Mouse (Mus musculus) lung, postnatal 14 days (tissue): Measurements from ENCODE around the gene Kcne1l.
A peak's percentile ranks its signal among the peaks of the same experiment; 100 is the strongest.

Experiments
- DNase-seq: peaks from one replicate; pipeline ENCODE4 v3.0.0; 2021

Kcne1l gene

DNA sequence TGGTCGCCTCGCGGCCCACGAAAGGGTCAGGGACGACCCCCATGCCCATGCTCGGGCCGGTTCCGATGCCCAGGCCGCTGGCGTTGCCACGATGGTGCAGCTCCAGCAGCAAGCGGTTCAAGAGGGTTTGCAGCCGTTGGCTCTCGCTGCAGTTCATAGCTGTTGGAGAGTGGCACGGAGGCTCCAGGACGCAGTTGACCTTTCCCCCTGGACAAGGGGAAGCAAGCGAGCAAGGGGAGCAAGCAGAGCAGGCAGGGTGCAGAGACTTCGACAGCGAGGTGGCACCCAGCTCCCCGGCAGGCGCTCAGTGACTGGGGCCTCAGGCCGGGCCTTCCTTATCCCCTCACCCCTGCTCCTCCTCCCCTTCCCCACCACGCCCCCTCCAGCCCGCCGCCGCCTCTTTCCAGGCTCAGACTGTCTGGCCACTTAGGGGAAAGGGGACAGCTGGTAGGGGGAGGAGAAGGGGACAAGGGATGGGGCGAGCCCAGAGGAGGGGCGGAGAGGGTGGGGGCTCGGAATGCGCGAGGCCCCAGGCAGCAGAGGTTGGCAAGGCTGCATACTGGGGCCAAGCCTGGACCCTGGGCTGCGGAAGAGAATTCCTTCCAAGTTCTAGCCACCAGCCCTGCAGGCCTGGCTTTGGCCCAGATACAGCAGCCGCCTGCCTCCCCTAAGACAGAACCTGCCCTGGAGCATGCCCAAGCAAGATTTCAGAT lies at the start of gene Kcne1l:
TSS of gene Kcne1l (minus strand) at position 426 of the 713 bp plus-strand sequence.
- DNase-seq = no peak

DNA sequence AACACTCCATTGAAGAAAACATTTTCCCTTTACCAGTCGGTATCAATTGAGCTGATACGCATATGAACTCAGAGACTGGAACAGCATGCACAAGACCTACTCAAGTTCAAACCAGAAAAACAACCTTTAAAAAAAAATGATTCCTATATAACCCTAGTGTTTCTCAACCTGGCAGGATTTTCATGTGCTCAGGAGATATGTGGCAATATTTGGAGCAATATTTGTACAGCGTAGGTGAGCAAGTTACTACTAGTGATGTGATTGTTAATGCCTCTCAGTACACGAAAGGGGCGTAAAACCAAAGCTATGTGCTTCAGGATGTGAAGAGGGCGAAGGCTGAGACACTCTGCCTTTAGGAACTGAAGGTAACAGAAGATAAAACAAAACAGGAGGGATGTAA lies 30.1 kb upstream of the Kcne1l start:
- no peak for DNase-seq

DNA sequence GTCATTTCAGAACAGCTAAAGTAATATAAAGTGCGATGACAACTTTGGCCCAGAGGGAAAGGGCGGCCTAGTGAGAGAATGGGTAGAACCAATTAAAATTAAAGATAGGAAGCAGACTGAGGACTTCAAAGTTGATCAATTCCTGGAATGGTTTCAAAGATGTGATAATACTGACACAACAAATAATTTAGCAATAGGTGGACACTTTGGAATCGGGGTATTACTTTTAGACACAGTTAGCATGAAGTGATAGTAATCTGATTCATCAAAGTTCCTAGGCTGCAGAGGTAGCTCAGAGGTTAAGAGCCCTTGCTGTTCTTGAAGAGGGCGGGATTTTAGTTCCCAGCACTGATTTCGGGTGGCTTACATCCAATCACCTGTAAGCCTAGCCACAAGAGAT lies 29.4 kb upstream of the Kcne1l start:
- DNase-seq = no peak

DNA sequence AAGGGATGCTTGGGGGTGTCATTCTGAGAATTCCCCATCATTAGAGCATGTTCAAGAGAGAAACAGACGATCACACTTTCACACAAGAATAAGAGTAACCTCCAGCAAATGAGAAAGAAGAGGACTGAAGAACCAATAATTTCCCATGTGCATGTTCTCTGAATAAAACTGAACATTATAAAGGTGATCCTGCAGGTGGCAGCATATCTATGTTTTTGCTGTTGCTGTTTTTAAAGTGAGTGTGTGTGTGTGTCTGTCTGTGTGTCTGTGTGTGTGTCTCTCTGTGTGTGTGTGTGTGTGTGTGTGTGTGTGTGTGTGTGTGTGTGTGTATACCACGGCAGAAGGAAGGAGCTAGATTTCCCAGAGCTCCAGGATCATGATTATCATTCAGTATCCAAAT lies 19.7 kb upstream of the Kcne1l start:
- no peak for DNase-seq

DNA sequence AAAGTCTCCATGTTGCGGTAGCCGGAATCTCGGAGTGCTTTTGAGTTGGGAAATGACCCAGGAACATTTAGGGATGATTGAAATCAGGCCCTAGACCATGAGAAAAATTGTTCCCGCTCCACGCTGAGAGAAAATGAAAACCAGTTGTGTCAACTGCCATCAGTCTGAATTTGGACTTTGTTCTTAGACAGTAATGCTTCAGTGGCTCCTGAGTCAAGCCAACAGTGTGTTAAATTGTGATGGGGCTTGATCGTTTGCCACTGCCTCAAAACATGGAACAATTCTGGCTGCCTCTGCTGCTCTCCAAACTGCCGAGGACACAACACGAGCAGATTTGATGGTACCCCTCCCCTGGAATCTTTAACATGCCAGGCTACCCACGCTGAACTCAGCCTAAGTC lies 10.0 kb upstream of the Kcne1l start:
- DNase-seq = no peak

DNA sequence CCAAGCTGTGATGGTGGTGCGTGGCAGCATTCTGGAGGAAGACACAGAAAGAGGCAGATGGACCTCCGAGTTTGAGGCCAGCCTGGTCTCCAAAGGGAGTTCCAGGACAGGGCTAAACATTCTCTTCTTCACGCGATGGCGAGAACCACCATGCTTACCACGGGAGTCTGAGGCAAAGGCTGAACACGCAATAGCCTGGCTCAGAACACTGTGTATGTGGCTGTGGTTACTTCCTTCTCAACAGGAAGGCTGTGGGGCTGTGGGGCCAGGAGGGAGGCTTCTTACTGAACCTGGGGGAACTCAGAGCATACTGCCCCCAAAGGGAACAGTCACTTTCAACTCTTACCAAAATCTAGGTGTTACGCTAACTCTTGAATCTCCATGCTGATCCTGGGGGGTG lies 9.2 kb upstream of the Kcne1l start:
- no peak for DNase-seq

DNA sequence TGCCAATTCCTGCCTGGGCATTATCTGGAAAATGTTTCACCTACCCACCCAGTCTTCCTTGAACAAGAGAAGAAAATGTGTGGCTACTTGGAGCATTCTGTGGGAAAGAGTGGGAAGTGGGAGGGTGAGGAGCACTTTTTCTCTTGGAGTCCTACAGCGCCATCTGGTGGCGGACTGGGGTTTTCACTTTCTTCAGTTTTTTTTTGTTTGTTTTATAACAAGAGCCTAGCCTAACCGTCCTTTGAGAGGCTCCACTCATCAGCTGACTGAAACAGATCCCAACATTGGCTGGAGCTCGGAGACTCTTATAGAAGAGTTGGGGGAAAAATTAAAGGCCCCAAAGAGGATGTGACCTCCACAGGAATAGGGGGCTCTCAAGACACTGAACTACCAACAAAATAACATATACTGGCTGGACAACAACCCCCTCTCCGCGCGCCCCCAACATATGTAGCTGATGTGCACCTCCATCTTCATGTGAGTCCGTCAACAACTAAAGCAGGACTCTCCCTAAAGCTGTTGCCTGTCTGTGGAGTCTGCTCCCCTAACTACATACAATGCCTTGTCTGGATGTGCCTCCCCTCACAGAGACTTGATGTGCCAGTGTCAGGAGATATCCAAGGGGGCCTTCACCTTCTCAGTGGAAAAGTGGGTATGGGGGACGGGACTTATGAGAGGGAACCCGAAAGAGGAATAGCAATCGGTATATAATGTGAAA lies 8.4 kb upstream of the Kcne1l start:
- peak; percentile 67 for DNase-seq

DNA sequence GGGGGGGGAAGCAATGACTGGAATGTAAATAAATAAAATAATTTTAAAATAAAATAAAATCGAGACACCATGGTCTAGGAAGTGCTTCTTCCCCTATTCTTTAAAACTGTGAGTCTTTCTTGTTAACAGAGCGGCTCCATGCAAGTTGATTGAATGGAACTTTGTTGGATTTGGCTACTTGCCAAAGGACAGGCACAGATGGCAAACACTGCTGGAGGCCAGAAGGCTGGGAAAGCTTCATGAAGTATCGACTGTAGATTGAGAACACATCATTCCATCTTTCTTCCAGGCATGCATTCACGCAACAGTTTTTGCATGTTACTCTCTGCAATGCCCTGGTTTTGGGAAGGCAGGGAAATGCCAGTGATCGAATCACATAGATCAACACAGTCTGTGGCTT lies 4.3 kb upstream of the Kcne1l start:
- no peak for DNase-seq

DNA sequence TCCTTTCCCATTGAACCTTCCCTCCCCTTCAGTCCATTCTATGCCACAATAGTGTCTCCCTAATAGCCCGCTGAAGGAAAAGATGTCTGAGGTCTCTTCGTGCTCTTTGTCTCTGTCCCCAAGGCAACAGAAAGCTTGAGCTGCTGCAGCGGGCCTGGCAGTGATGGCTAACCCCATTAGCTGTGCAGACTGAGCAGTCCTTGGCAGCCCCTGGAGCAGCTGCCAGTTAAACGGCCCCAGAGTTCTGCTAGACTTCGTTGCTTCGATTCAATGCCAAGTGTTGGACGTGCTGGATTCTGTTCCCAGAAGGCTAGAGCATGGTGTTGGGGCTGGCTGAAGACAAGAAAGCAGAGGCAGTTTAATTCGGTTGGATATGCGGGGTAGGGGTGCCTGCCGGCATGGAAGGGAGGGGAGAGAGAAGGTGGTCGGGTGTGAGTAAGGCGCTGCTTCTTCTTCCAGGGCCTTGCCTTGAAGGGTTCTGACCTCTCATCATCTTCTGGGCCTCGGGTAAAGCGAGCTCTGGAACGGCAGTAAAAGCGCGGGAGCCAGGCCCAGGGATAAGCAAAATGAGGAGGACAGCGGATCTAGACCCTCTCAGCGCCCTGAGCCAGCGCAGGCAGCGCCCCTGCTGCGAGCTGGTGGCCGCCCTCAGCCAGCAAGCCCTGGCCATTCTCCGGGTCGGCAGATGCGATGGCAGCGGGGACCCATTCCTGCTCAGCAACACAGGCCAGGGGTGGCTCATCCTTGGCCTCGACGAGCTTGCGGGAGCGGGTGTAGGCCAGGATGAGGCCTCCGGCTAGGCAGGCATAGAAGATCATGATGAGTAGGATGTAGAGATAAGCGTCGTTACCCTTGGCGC lies 855 bp downstream of the Kcne1l start:
- DNase-seq = no peak

DNA sequence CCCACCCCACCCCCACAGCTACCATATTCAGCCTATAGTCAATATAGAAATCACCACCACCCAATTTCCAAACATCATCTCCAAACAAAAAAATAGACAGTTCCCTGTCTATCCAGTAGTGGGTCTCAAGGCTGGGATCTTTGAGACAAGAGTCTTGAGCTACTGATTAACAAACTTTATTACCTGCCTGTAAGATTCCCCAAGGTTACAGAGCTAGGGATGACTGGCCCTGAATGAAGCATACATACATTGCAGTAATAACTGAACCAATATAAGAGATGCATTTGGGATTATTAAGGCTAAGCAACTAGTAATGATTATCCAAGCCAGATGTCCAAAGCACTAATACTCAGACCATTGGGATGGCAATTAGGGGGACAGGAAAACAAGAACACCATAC lies 1.5 kb downstream of the Kcne1l start:
- DNase-seq = no peak

DNA sequence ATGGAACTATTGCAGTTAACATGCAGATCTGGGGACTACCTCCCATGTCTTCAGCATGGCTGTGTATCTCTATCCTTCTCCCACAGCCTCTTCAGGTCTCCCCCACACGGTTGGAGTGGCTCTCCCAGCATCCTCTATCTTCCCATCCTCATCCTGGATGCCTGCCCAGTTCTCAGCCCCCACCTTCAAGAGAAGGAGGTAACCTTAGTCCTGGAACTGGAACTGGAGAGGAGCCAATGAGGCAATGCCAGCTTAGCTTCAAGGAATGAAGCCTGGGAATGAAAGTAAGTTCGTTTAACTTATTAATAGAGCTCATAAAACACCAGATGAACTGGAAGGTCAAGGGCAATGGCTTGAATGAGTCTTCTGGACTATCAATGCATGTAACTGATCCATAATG lies 2.6 kb downstream of the Kcne1l start:
- DNase-seq = no peak

DNA sequence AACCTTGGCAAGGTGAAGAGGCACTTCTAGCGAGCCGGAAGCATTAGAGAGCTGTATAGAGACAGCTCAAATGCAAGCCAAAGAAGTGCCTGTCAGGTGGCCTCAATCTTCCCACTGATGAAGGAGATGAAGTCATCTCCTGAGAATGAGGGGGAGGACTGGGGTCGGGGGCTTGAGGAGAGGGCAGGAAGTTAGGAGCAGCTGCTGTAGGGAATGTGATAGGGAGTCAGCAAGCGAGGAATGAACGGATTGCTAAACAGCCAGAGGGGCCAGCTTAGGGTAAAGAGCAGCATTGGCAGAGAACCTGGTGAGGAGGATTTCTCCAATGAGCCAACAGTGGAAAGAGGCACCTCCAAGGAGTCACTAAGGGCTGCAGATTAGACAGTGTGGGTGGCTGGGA lies 20.2 kb downstream of the Kcne1l start:
- DNase-seq = no peak

DNA sequence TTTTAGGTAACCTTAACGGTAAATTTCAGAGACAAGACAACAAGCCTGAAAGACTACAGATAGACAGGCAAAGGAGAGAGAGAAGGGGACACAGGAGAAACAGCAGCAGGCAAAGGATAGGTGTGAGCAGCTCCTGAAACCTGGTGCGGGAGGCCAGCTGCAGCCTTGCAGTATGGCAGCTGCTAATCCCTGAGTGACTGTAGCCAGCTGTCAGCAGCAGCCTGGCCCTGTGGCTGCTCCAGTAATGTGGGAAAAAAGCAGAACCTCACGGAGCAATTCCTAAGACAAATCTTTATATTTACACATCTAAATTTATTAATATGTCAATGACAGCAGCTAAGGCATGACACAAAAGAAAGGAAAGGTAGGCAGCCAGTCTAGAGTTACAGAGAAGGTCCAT lies 29.5 kb downstream of the Kcne1l start:
- DNase-seq = no peak

DNA sequence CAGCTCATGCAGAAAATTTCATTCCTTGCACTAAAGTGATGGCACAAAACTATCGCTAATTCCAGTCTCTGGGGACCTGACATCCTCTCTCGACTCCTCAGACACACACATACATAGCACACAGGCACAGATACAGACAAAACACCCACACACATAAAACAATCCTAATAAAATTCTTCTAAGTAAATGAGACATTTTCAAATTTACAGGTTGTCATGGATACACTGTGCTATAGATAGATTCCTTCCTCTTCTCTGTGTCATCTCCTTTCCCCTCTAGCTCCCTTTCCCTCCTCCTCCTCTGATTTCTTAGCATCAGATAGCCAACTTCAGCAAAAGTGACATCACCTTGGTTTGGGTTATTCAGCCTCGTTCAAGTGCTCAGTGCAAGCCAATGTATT lies 30.1 kb downstream of the Kcne1l start:
- DNase-seq = no peak
